Mouse (Mus musculus) lung, embryonic 15.5 days (tissue): ENCODE measurements around the gene Ildr2. TPM values are rescaled to one million over a fixed set of nuclear protein-coding genes. Genes with fewer than 3 reads are reported as not detected.
A peak's percentile ranks its signal among the peaks of the same experiment; 100 is the strongest.

Source experiments
- ATAC-seq: fragments of 200-750 bp; cut with Nextera tagmentation; 2 replicates; pipeline ENCODE4 v1.8.0; 2017; ENCODE audit warnings: moderate number of reproducible peaks, borderline replicate concordance; ENCODE audit not compliant: low FRiP score, low TSS enrichment; ENCODE audit errors: extremely low read depth
- H3K27ac ChIP-seq: fragments of 300-500 bp; sonication (generic); 2 replicates; pipeline ENCODE4 v1.5.1; 2015; ENCODE audit warnings: moderate library complexity, mild to moderate bottlenecking, inconsistent platforms
- H3K27me3 ChIP-seq: fragments of 300-500 bp; sonication (generic); 2 replicates; pipeline ENCODE4 v1.6.1; 2015; ENCODE audit warnings: inconsistent platforms
- H3K36me3 ChIP-seq: fragments of 300-500 bp; sonication (generic); 2 replicates; pipeline ENCODE4 v1.6.1; 2015; ENCODE audit warnings: inconsistent platforms
- H3K4me1 ChIP-seq: fragments of 300-500 bp; sonication (generic); 2 replicates; pipeline ENCODE4 v1.6.1; 2015; ENCODE audit warnings: inconsistent platforms
- H3K4me2 ChIP-seq: fragments of 300-500 bp; sonication (generic); 2 replicates; pipeline ENCODE4 v1.6.1; 2015; ENCODE audit warnings: inconsistent platforms, mild to moderate bottlenecking, moderate library complexity
- H3K4me3 ChIP-seq: fragments of 300-500 bp; sonication (generic); 2 replicates; pipeline ENCODE4 v1.5.1; 2015; ENCODE audit warnings: mild to moderate bottlenecking, inconsistent platforms
- H3K9ac ChIP-seq: fragments of 300-500 bp; sonication (generic); 2 replicates; pipeline ENCODE4 v1.6.1; 2015; ENCODE audit warnings: inconsistent platforms
- H3K9me3 ChIP-seq: fragments of 300-500 bp; sonication (generic); 2 replicates; pipeline ENCODE4 v1.6.1; 2016; ENCODE audit warnings: inconsistent platforms
- WGBS: fragments of 180-500 bp; shearing (Covaris S2); methylation state at CpG from one replicate; pipeline ENCODE4 v1.1.7; 2015; 5-methylcytosine and 5-hydroxymethylcytosine counted together
- polyA plus RNA-seq: library from polyadenylated mRNA; unstranded; fragments of >200 nt; fragmentation: Nextera tagmentation; extraction: Ambion mirVana; gene quantifications from 2 replicates; pipeline ENCODE4 v1.2.1, GENCODE M21; 2015

Ildr2 gene
- polyA plus RNA-seq, 1 experiment from 2014 or later: 1.3 TPM

DNA sequence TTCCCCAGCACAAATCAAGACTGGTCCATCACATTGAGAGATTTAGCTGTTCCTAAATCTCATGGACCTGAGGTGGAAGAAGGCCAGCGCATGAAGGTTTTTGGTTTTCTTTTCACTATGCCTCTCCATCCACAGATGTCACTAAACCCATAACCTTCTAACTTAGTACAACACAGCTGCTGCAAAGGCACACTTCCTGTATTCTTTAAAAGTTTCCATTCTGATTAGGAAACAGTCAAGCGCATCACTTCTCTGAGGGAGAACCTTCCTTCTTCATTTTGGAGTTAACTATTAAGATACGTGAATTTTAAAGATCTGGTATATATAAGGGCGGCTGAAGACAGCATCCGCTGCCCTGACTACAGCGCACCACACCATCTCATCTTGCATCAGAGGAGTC, 91.7 kb downstream of the Ildr2 start:
- H3K36me3 ChIP-seq: no peaks in the 10 kb centered on the region
- 86% methylated on average over 6 of the region's 6 CpGs for WGBS
- no peaks in the 10 kb centered on the region for H3K4me1 ChIP-seq
- H3K27ac ChIP-seq: no peak overlapping the region
- no peak overlapping the region for H3K9ac ChIP-seq
- H3K9me3 ChIP-seq: no peaks in the 10 kb centered on the region
- no peaks in the 10 kb centered on the region for H3K27me3 ChIP-seq
- H3K4me3 ChIP-seq: no peak overlapping the region
- no peak overlapping the region for H3K4me2 ChIP-seq
- no peak for ATAC-seq

DNA sequence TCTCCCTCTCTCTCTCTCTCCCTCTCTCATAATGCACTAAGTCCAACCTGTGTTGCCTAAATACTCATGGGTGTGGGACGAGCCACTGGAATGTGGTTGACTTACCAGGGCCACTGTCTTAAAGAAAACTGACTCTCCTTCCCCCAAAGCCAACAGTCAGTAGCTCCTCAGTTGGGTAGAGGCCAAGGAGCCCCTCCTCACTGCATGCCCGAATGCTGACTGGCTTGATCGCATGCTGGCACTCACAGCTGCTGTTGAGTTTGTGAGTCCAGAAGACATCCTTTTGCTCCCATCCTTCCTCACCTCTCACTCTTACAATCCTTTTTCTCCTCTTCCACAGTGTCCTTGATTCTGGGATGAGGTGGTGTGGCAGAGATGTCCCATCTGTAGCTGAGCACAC, 93.0 kb downstream of the Ildr2 start:
- WGBS: 58% methylated on average over 3 of the region's 3 CpGs
- Histone ChIP-seq H3K36me3 (no peaks in the 10 kb centered on the region), H3K27ac (no peak overlapping the region)

DNA sequence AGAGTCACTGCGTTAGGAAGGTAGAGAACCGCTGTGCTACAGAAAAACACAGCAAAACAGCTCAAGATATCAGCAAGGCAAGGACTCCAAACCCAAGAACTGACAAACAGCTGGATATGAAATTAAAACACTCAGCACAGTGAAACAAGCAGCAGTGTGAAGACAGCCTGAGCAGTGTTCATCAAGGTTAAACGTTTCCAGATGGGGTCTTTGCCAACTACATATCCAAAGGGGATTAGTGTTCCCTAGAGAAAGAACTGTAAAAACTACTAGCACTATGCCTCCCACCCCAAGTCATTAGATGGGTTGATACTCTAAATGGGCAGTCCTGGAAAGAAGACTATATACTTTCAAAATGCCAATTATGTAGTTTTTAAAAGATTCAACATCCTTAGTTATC, 95.4 kb downstream of the Ildr2 start:
- Histone ChIP-seq H3K4me3 (no peak overlapping the region), H3K36me3 (no peaks in the 10 kb centered on the region), H3K27me3 (no peaks in the 10 kb centered on the region), H3K4me2 (no peak overlapping the region), H3K27ac (no peak overlapping the region), H3K4me1 (no peaks in the 10 kb centered on the region), H3K9ac (no peak overlapping the region), H3K9me3 (no peaks in the 10 kb centered on the region)
- no peak for ATAC-seq
- 64% methylated on average over 3 of the region's 3 CpGs for WGBS

More for the DNA sequence above, 93.0 kb downstream of the Ildr2 start:
- Histone ChIP-seq H3K9me3 (no peaks in the 10 kb centered on the region), H3K4me2 (no peak overlapping the region), H3K27me3 (no peaks in the 10 kb centered on the region), H3K4me3 (no peak overlapping the region), H3K4me1 (no peaks in the 10 kb centered on the region), H3K9ac (no peak overlapping the region)
- no peak for ATAC-seq

DNA sequence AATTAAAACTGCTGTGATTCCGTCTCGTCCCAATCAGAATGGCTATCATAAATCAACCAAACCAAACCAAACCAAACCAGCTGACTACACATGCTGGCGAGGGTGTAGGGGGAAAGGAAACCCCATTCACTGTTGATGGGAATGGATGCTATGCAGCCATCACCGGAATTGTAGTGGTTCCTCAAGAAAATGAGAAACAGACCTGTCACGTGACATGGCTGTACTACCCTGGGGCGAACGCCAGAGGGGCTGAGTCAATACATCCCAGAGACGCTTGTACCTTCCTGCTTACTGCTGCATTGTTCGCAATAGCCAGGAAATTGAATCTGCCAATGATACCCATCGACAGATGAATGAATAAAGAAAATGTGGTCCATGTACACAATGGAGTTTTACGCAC, 95.8 kb downstream of the Ildr2 start:
- Histone ChIP-seq H3K9me3 (no peaks in the 10 kb centered on the region), H3K27ac (no peak overlapping the region), H3K4me2 (no peak overlapping the region), H3K9ac (no peak overlapping the region), H3K27me3 (no peaks in the 10 kb centered on the region), H3K36me3 (no peaks in the 10 kb centered on the region), H3K4me1 (no peaks in the 10 kb centered on the region), H3K4me3 (no peak overlapping the region)
- no peak for ATAC-seq
- 73% methylated on average over 11 of the region's 11 CpGs for WGBS

DNA sequence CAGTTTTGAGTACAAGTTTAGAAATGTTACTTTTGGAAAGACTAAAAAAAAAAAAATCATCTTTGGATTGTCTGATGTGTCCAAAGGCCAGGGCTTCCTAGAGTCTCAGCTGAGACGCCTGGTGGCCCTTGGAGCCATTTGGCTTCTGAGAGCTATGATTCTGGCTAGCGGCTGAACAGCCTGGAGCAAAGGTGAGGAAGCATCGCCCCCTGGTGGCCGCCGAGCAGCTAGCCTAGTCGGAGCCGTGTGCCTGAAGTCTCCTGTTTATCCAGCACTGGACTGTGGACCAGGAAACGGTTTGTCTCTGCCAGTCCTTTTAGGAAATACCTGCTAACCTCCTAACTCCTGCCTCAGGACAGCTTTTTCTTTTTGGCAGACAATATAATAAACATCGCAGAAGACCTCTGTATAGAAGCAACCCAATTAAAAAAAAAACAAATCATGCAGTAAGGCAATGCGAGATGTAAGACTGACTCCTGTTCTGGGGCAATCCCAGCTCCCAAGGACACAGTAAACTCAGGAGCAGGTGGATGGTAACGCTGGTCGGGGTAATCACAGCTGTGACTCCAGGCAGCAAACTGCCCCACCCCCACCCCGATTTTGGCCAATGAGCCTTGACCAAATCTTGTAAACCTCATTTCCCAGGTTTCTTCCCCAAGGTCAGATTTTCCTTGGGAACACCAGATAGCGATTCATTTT, 106.4 kb downstream of the Ildr2 start:
- no peaks in the 10 kb centered on the region for H3K4me1 ChIP-seq
- H3K4me3 ChIP-seq: no peak overlapping the region
- ATAC-seq: peak; percentile 75; the same call in 1 of the 2 replicates
- no peaks in the 10 kb centered on the region for H3K27me3 ChIP-seq
- no peaks in the 10 kb centered on the region for H3K36me3 ChIP-seq
- H3K27ac ChIP-seq: no peak overlapping the region
- no peak overlapping the region for H3K4me2 ChIP-seq
- H3K9ac ChIP-seq: no peak overlapping the region
- 23% methylated on average over 14 of the region's 14 CpGs for WGBS
- H3K9me3 ChIP-seq: no peaks in the 10 kb centered on the region

DNA sequence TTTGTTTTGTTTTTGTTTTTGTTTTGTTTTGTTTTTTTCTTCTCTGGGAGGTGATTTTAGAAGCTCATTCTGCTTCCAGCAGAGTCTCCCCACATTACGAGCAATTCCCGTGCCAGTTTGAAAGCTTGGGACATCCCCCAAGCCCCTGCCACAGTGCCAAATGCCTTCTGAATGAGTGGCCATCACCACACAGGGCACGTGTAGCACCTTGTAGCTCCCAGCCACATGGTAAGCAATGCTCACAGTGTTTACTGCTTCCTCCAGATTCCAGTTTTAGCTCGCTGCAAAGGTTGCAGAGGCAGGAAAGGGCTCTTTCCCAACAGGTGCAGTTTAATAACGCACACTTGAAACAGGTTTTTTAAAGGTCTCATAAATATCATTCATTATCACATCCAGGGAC, 107.0 kb downstream of the Ildr2 start:
- Histone ChIP-seq H3K4me1 (no peaks in the 10 kb centered on the region), H3K9ac (no peak overlapping the region), H3K36me3 (no peaks in the 10 kb centered on the region), H3K9me3 (no peaks in the 10 kb centered on the region), H3K4me3 (no peak overlapping the region), H3K27me3 (no peaks in the 10 kb centered on the region), H3K4me2 (no peak overlapping the region), H3K27ac (no peak overlapping the region)
- no peak for ATAC-seq
- WGBS: 75% methylated on average over 5 of the region's 5 CpGs

DNA sequence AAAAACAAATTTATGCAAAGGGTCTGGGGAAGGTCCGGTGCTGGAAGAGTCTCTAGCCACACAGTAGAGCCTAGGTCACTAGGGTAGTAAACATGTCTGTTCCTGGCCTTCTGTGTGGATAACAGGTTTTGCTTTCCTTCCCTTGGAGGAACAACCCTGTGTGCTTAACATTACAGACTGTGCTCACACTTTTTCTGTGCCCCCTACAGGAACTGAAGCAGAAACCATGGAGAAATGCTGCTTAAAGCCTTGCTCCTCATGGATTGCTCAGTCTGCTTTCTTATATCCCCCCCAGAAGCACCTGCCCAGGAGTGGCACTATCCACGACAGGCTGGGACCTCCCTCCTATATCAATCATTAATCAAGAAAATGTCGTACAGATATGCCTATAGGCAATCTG, 107.9 kb downstream of the Ildr2 start:
- Histone ChIP-seq H3K36me3 (no peaks in the 10 kb centered on the region), H3K9ac (no peak overlapping the region), H3K4me3 (no peak overlapping the region), H3K9me3 (no peaks in the 10 kb centered on the region), H3K4me2 (no peak overlapping the region), H3K27me3 (no peaks in the 10 kb centered on the region), H3K4me1 (no peaks in the 10 kb centered on the region), H3K27ac (0 out of 2 replicates have a peak overlapping the region, but pooled peaks have one; percentile 24)
- WGBS: 45% methylated on average over 3 of the region's 3 CpGs
- ATAC-seq: no peak

DNA sequence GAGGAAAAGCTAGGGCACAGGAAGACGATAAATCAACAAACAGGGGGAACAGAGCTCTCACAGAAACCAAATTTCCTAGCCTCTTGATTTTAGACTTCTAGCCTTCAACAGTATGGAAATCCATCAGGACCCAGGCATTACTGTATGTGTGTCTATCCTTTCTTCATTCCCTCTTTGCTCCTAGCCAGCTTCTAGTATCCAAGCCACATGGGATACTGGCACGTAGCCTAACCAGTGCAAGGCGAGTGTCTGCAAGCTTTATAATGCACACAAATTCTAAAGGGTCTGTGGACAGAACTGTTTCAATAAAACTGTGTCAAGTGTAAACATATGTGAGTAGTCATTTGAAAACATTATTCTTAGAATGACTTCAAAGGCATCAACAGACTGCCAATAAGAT, 108.7 kb downstream of the Ildr2 start:
- no peak overlapping the region for H3K9ac ChIP-seq
- peak; percentile 85 for ATAC-seq
- H3K27ac ChIP-seq: no peak overlapping the region
- H3K9me3 ChIP-seq: no peaks in the 10 kb centered on the region
- no peak overlapping the region for H3K4me2 ChIP-seq
- WGBS: 51% methylated on average over 3 of the region's 3 CpGs
- H3K27me3 ChIP-seq: no peaks in the 10 kb centered on the region
- no peak overlapping the region for H3K4me3 ChIP-seq
- no peaks in the 10 kb centered on the region for H3K4me1 ChIP-seq
- H3K36me3 ChIP-seq: no peaks in the 10 kb centered on the region

DNA sequence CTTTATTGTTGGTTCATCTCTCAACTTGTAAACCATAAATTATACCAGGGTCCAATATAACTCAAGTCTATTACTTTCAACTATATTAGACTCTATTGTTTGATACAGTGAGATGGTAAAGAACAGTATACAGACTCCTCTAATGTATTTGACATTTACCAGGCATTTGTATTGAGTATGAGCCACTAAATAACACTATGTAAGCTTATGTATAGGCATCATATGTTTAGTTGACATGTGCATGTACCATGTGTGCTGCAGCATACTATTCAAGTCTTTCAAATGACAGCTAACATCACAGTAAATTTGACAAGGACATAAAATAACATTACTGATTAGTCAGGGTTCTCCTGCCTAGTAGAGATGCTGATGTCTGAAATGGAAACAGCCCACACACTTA, 109.2 kb downstream of the Ildr2 start:
- ATAC-seq: 0 out of 2 replicates have a peak, but pooled peaks have one; percentile 11
- Histone ChIP-seq H3K27ac (no peak overlapping the region), H3K9ac (no peak overlapping the region), H3K4me3 (no peak overlapping the region), H3K4me1 (no peaks in the 10 kb centered on the region), H3K27me3 (no peaks in the 10 kb centered on the region), H3K9me3 (no peaks in the 10 kb centered on the region), H3K4me2 (no peak overlapping the region), H3K36me3 (no peaks in the 10 kb centered on the region)

Other genes with a start within 250 kb of the Ildr2 start
- 3.3 and 4.5 TPM in 2 replicates for gene Dusp27, start 126.2 kb upstream of the Ildr2 start, polyA plus RNA-seq
- not detected in 2 replicates for gene Gpa33, start 123.9 kb upstream of the Ildr2 start, polyA plus RNA-seq
- 0.10 TPM in 1 of 2 replicates, not detected in the other for gene Mael, start 15.4 kb upstream of the Ildr2 start, polyA plus RNA-seq
- 59.6 and 61.5 TPM in 2 replicates for gene Tada1, start 125.0 kb downstream of the Ildr2 start, polyA plus RNA-seq
- gene Pogk, start 155.7 kb downstream of the Ildr2 start, polyA plus RNA-seq: 10.5 and 11.3 TPM in 2 replicates
- gene Gm4846, start 243.4 kb downstream of the Ildr2 start, polyA plus RNA-seq: not detected in 2 replicates